Mouse (Mus musculus): ENCODE measurements around the gene Serpina3k.
"Not testable (repeated sequence)": the region's sequence is repeated elsewhere in the genome, so short reads cannot be mapped to it uniquely, and the experiment has no call there.

Serpina3k gene

DNA sequence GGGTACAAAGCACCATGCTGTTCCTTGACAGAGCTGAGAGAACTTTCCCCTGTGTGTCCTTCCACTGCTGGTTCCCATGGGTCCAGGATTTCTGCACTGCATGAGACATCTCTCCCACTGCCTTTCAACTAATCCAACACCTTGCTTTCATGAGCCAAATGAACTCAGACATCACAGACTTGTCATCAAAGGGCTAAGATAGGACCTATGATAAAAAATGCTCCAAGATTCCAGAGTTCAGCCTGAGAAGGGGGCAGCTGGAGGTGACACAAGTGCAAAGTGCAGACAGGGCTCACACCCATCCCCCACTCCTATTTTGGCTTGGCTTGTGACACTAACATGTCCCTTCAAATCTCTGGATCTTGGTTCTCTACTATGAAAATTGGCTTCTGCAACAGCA lies 50.2 kb downstream of the Serpina3k start:
- no peak for DNase-seq (ENCODE audit: low spot score in 2 of 2)

GRCm38 (mm10) chr12:104391057-104391456 lies 52.8 kb downstream of the Serpina3k start:
- DNase-seq (ENCODE audit: low spot score in 2 of 2) = not testable (repeated sequence)
